Mouse (Mus musculus) left cerebral cortex, adult 11 months (tissue): ENCODE results near the gene Cnn2.
"Not testable (repeated sequence)": the region's sequence is repeated elsewhere in the genome, so short reads cannot be mapped to it uniquely, and the experiment has no call there.

Experiments
- DNase-seq: peaks from one replicate; pipeline ENCODE4 v3.0.0; 2022; ENCODE audit warnings: low spot score

The Cnn2 gene

GRCm38 (mm10) chr10:79988506-79989271, at the start of gene Cnn2:
Gene Cnn2 (plus strand): TSS chr10:79988584.
- DNase-seq = no peak

- no peak for DNase-seq
Observed at GRCm38 (mm10) chr10:79940749-79941148, 47.6 kb upstream of the Cnn2 start.

GRCm38 (mm10) chr10:79942988-79943387, 45.4 kb upstream of the Cnn2 start:
- DNase-seq = no peak

DNA sequence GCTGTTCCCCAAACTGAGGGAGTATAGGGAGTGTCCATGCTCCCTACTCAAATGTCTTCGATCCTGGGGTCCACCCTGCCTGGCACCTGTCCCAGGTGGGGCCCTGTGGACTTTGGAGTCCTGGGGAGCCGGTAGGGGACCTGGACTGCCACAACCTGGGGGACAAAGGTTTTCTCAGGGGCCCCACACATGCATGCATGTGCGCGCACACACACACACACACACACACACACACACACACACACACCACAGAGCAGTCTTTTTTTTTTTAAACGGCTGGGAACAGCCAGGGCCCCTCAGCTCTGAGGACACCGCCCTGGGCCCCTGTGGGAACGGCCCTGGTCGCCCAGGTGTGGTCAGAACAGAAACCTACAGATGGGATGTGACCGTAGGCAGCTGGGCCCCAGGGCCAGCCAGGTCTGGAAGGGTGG, 44.9 kb upstream of the Cnn2 start:
- no peak for DNase-seq

- DNase-seq = no peak
Observed at GRCm38 (mm10) chr10:79945507-79946234, 42.7 kb upstream of the Cnn2 start.

- DNase-seq = no peak
Observed at GRCm38 (mm10) chr10:79946752-79947322, 41.5 kb upstream of the Cnn2 start.

DNA sequence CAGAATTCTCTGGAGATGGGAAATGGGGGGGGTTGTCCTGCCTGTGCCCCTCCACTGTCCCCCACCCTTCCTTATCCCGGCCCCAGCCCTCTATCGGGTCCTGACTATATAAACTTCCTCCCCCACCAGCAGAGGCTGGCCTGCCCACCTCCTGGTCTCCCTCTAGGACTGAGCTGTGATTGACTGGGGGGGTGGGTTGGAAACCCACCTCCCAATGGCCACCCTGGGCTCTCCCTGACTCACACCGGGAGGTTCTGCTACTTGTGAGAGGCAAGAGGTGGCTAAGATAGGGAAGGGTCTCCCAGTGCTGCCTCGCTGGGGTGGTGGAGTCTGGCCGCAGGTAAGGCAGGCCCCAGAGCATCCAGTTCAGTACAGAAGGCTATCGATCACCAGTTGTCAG, 40.9 kb upstream of the Cnn2 start:
- DNase-seq = no peak

- DNase-seq = no peak
Observed at GRCm38 (mm10) chr10:79949873-79950272, 38.5 kb upstream of the Cnn2 start.

DNA sequence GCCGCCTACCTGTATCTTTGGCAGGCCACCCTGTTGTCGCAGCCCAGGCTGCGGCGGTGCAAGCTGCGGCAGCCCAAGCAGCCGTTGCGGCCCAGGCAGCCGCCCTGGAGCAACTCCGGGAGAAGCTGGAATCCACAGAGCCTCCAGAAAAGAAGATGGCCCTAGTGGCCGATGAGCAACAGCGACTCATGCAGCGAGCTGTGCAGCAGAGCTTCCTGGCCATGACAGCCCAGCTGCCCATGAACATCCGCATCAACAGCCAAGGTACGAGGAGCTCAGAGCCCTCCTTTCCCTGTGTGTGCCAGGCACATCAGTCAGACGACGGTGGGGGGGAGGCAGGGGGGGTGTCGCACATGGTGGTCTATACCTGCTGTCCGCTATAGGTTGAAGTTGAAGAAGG, 37.7 kb upstream of the Cnn2 start:
- no peak for DNase-seq

DNA sequence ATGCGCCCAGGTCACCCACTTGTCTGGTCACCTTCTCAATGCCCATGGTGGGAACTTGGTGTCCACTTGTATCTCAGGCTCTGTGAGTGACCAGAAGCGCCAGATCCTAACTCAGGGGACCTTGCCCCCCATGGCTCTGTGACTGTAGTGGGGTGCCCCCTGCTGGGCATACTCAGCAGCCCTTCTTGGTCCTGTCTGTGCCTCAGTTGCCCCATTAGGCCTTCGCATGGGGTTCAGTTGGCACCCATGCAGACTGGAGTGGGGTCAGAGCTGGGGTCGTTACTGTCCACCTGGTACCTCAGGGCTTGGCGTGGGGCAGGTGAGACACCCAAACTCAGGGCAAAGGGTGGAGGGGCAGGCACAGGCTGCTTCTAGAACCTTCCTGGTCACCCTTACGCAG, 34.4 kb upstream of the Cnn2 start:
- DNase-seq = no peak

DNA sequence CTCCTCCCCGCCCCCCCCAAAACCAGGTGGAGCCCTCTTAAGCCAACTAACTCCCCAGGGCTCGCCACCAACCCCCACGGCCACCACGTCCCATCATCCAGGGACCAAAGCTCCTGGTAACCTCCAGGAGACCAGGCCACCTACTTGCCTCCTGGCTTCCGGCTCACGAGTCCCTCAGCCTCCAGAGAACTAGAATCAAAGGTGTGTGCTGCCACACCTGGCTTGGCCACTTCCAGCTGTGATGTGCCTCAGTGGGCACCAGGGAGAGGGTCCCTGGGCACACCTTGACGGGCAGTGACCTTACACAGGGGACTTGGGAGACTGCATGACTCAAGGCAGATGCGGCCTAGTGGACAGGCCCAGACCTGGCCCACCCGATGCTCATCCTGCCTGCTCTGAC, 32.7 kb upstream of the Cnn2 start:
- no peak for DNase-seq

GRCm38 (mm10) chr10:79956643-79957154, 31.7 kb upstream of the Cnn2 start:
- DNase-seq = no peak

DNA sequence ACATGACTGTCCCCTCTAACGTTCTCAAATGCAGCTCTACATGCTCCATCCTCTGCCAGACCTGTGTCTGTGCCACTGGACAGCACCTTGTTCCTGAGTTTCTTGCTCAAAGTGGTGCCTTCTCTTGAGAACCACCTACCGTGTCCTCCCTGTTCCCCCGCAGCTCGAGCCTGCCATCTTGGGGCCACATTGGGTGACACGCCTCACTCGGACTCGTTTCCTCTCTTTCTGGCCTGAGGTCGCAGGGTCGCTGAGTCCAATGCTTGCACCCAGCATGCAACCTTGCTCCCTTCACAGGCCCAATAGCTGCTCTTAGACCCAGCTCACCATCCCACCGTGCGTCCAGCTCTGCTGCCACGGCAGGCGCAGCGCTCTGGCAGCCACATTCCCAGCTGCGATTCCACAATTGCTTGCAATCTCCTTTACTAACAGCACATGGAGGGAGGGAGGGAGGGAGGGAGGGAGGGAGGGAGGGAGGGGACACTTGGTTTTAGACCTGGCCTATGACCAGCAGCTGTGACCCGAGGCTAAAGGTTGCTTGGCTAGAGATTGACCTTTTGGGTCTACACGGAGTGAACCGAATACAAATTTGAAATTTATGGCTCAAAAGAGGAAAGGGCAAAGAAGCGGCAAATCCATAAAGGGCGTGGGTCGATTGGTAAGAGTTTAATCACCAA, 30.1 kb upstream of the Cnn2 start:
- no peak for DNase-seq

- not testable (repeated sequence) for DNase-seq
Observed at GRCm38 (mm10) chr10:79959412-79959811, 29.0 kb upstream of the Cnn2 start.

DNA sequence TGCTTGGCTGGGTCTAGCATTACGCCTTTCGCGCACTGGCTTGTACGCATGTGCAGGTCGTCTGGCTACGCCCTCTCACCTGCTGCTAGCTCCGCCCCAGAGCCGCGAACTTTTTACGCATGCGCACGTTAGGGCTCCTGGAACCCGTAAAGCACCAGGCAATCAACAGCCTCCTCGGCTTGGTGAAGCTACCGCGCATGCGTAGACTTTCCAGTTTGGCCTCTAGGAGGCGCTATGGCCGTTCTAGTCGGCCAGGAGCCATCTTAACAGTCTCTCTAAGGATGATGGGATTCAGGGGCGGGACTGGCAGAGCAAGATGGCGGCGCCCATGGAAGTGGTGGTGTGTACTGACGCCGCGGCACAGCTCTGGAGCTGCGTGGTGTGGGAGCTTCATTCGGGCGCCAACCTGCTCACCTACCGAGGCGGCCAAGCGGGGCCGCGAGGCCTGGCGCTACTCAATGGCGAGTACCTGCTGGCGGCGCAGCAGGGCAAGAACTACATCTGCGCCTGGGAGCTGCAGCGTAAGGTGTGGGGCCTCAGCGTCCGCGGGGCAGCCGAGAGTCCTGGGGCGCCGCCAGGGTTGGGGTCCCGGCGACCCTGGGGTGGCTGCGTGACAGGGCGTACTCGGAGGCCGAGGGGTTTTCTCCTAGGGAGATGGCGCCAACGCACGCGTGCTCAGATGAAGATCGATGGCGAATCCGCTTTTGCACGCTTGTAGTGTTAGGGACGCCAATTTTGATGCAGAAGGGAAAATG, 28.4 kb upstream of the Cnn2 start, which contains the start of gene Wdr18:
Wdr18 (plus strand) TSS at position 306 of the 755 bp plus-strand sequence.
- peak; percentile 99 for DNase-seq

- DNase-seq = no peak
Observed at GRCm38 (mm10) chr10:79960671-79961294, 27.6 kb upstream of the Cnn2 start.

DNA sequence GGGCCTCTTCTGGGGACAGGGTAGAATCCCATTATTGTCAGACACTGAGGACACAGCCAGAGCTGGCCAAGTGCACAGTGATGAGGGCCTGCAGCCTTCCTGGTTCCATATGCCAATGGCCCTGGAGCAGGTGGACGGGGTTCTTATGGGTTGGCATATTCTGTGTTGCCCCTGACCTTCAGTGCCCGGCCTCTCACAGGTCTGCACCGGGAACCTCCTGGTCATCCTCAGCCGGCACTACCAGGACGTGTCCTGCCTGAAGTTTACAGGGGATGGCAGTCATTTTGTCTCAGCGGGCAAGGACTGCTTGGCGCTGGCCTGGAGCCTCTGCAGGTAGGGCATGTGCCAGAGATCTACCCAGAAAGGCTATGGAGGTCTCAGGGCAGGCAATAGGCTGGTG, 23.7 kb upstream of the Cnn2 start:
- DNase-seq = no peak

DNA sequence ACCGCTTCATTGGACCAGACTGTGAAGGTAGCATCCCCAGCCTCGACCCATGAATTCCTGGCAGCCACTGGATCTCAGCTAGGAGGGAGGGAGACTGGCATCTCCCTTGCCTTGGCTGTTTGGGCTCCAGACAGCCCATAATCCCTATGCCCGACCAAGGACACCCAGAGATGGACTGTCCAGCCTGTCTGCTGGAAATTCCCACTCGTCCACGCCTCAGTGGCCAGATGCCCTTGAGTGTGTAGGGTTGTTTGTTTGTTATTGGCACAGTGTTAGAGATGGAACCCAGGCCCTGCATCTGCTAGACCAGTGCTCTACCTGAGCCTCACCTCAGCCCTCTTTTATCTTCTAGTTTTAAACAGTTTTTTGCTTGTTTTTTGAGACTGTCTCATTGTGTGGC, 23.1 kb upstream of the Cnn2 start:
- DNase-seq = no peak

DNA sequence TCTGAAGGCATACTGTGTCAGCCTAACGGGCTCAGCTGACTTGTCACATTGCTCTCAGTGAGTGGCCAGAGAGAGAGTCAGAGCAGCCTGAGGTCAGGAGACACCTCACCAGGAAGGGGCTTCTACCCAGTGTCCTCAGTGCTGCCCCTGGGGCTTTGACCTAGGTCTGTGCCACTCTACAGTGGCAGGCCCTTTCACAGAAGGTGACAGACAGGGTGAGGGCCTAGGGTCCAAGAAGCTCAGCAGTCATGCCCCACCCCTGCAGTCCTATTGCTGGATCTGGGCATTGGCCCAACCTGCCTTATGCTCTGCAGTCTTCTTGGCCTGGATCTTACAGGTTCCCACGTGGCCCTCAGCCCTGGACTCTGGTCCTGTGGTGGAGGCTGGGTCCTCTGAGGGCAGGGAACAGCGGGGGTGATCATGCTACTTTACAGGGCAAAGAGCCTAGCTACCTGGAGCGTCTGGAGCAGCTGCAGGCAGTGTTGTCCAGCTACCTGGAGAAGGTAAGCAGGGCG, 21.4 kb upstream of the Cnn2 start:
- DNase-seq = no peak

DNA sequence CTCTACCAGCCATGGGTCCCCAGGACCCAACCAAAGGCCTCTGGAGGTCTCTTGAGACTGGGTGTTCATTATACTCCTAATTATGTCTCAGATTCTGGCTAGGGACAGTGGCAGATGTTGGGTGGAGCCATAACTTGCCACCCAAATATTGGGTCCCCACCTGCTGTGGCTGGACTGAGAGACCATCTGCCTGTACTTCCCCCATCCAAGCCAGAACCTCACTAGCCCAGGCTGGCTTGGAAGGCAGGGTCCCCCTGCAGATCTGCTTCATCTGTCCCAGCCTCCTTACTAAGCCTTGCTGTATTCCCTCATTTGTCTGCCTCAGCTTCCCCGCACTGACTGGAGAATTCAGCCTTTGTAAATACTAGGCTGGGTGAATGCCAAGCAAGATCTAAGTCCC, 20.2 kb upstream of the Cnn2 start:
- DNase-seq = no peak

GRCm38 (mm10) chr10:79969124-79969568, 19.2 kb upstream of the Cnn2 start:
- no peak for DNase-seq
